Mouse (Mus musculus) G1E (cell line): ENCODE results near the gene Mrnip.

Experiments used
- CTCF ChIP-seq: IDR thresholded peaks from 2 replicates; pipeline ENCODE4 v1.5.1; 2012; ENCODE audit warnings: low read depth, low read length, inconsistent platforms, mixed read lengths
- GATA1 ChIP-seq: IDR thresholded peaks from 2 replicates; pipeline ENCODE4 v1.6.1; 2012; ENCODE audit warnings: borderline replicate concordance, low read length, inconsistent platforms, mixed read lengths
- TAL1 ChIP-seq: conservative IDR thresholded peaks from 2 replicates; pipeline ENCODE4 v1.6.1; 2012; ENCODE audit warnings: low read depth, low read length, inconsistent platforms, mixed read lengths

- no peak for TF ChIP-seq CTCF
- TF ChIP-seq GATA1, result no peak
- no peak for TF ChIP-seq TAL1
Observed at GRCm38 (mm10) chr11:50174730-50175187, 515 bp downstream of the Mrnip start.
